Mouse (Mus musculus): ENCODE measurements around the gene Gpr156.

DNA sequence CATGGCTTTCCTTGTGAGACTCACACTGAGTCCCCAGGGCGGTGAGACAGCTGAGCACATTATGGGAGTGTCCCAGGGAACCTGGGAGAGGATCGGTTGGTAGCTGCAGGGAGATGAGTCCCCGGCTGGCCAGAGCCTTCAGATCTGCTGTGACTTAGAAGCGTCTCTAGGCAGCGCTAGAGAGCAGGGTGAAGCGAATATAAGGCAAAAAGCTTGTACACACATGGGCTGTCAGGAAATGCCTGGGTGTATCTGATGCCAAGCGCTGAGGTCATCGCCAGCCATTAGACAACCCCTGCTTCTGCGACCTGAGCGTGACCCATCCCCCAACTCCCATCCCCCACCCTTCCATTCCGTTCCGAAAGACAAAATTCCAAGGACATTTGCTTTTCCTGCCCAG is 78.4 kb downstream of the Gpr156 start:
- no peak for TF ChIP-seq POLR2A (IDR thresholded peaks at IDR 0.05; ENCODE audit: borderline replicate concordance, extremely low read depth, low read depth, low read length)
- peak; percentile 73 for TF ChIP-seq CTCF (IDR thresholded peaks at IDR 0.05; ENCODE audit: insufficient read depth, low read length)
